Mouse (Mus musculus) hindbrain, embryonic 11.5 days (tissue): Measurements from ENCODE around the gene Ddx3x. TPM values are rescaled to one million over a fixed set of nuclear protein-coding genes. Genes with fewer than 3 reads are reported as not detected.

Experiments used
- ATAC-seq: fragments of 200-750 bp; cut with Nextera tagmentation; 2 replicates; pipeline ENCODE4 v1.8.0; 2017; ENCODE audit warnings: mild to moderate bottlenecking, moderate TSS enrichment, moderate library complexity; ENCODE audit not compliant: low FRiP score
- DNase-seq: peaks from one replicate; pipeline ENCODE4 v3.0.0-alpha.2; 2015; ENCODE audit warnings: low spot score
- H3K27ac ChIP-seq: fragments of 300-500 bp; sonication (generic); 2 replicates; pipeline ENCODE4 v1.5.1; 2014; ENCODE audit warnings: mild to moderate bottlenecking, low read depth, low read length
- H3K27me3 ChIP-seq: fragments of 300-500 bp; sonication (generic); 2 replicates; pipeline ENCODE4 v1.6.1; 2014; ENCODE audit warnings: mild to moderate bottlenecking, low read length, moderate library complexity, mixed read lengths; ENCODE audit not compliant: control insufficient read depth, insufficient read depth
- H3K36me3 ChIP-seq: fragments of 300-500 bp; sonication (generic); 2 replicates; pipeline ENCODE4 v1.6.1; 2014; ENCODE audit warnings: mild to moderate bottlenecking, low read length, moderate library complexity, mixed read lengths; ENCODE audit not compliant: control insufficient read depth, insufficient read depth
- H3K4me1 ChIP-seq: fragments of 300-500 bp; sonication (generic); replicated peaks from 2 replicates; pipeline ENCODE4 v1.6.1; 2014; ENCODE audit warnings: low read length, mixed read lengths; ENCODE audit not compliant: control insufficient read depth, insufficient read depth
- H3K4me2 ChIP-seq: fragments of 300-500 bp; sonication (generic); replicated peaks from 2 replicates; pipeline ENCODE4 v1.6.1; 2014; ENCODE audit warnings: mild to moderate bottlenecking, low read depth, low read length
- H3K4me3 ChIP-seq: fragments of 300-500 bp; sonication (generic); 2 replicates; pipeline ENCODE4 v1.5.1; 2014; ENCODE audit warnings: low read depth, low read length
- H3K9ac ChIP-seq: fragments of 300-500 bp; sonication (generic); 2 replicates; pipeline ENCODE4 v1.6.1; 2014; ENCODE audit warnings: low read depth, low read length
- H3K9me3 ChIP-seq: fragments of 300-500 bp; sonication (generic); 2 replicates; pipeline ENCODE4 v1.6.1; 2016; ENCODE audit warnings: low read length; ENCODE audit not compliant: control insufficient read depth
- WGBS: fragments of 180-500 bp; shearing (Covaris S2); extraction: QIAGEN DNeasy Blood & Tissue Kit; methylation state at CpG from one replicate; pipeline ENCODE4 v1.1.7; 2014; 5-methylcytosine and 5-hydroxymethylcytosine counted together
- polyA plus RNA-seq: library from polyadenylated mRNA; unstranded; fragments of >200 nt; fragmentation: Nextera tagmentation; extraction: Ambion mirVana; gene quantifications from 2 replicates; pipeline ENCODE4 v1.2.1, GENCODE M21; 2014

Gene Ddx3x
- polyA plus RNA-seq, 1 experiment from 2014 or later, result 177 TPM

- H3K9ac ChIP-seq, result peak overlapping the region; percentile 71
- DNase-seq (peak; percentile 53), ATAC-seq (peak; percentile 61; the same call in 1 of the 2 replicates)
- peaks cover 6% of the 10 kb centered on the region; the same call in 1 of the 2 replicates for H3K27me3 ChIP-seq
- H3K4me3 ChIP-seq, result peak overlapping the region; percentile 28
- H3K27ac ChIP-seq, result peak overlapping the region; percentile 91
- 10% methylated on average over 20 of the region's 21 CpGs for WGBS
- no peaks in the 10 kb centered on the region for H3K36me3 ChIP-seq
- peak overlapping the region; percentile 46 for H3K4me2 ChIP-seq
- H3K4me1 ChIP-seq, result no peaks in the 10 kb centered on the region
- no peaks in the 10 kb centered on the region for H3K9me3 ChIP-seq
These were observed 39.1 kb upstream of the Ddx3x start for GRCm38 (mm10) chrX:13241426-13242319.

DNA sequence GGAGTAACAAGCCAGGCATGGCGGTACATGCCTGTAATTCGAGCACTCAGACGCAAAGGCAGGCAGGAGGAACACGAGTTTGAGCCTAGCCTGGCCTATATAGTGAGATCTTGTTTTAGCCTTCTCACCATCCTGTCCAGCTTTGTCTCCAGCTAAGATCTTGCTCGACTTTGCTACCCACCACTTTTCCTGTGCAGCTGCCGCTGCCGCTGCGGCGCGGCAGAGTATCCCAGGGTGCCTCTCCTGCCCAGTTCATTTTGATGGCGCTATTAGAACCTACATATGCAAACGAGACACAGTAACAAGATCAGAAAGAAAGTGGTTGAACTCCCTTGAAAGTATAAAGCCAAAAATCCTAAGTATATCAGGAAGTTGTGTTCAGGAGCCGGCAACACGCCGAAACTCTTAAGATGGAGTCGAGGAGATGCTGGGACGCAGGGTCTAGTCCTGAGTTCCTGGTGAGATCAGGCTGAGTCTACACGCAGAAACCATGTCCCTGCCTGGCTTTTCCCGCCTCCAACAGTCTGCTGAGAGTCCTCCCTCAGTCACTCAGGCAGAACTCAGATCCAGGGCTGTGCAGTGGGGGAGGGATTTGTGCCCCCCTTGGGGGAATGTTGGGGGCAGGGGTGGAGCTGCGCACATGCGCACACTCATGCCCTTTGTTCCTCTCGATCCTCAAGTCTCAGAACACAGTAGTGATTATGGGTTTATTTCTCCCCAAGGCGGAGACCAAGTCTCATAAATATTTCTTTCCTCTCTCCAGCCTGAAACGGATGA is 38.3 kb upstream of the Ddx3x start:
- Histone ChIP-seq H3K36me3 (no peaks in the 10 kb centered on the region), H3K27ac (peak overlapping the region; percentile 91), H3K27me3 (peaks cover 8% of the 10 kb centered on the region; the same call in 1 of the 2 replicates), H3K4me1 (no peaks in the 10 kb centered on the region), H3K4me2 (peak overlapping the region; percentile 46), H3K9me3 (no peaks in the 10 kb centered on the region), H3K9ac (peak overlapping the region; percentile 74), H3K4me3 (peak overlapping the region; percentile 28)
- WGBS, result 14% methylated on average over 24 of the region's 24 CpGs
- DNase-seq, result peak; percentile 85
- peak; percentile 95 for ATAC-seq

DNA sequence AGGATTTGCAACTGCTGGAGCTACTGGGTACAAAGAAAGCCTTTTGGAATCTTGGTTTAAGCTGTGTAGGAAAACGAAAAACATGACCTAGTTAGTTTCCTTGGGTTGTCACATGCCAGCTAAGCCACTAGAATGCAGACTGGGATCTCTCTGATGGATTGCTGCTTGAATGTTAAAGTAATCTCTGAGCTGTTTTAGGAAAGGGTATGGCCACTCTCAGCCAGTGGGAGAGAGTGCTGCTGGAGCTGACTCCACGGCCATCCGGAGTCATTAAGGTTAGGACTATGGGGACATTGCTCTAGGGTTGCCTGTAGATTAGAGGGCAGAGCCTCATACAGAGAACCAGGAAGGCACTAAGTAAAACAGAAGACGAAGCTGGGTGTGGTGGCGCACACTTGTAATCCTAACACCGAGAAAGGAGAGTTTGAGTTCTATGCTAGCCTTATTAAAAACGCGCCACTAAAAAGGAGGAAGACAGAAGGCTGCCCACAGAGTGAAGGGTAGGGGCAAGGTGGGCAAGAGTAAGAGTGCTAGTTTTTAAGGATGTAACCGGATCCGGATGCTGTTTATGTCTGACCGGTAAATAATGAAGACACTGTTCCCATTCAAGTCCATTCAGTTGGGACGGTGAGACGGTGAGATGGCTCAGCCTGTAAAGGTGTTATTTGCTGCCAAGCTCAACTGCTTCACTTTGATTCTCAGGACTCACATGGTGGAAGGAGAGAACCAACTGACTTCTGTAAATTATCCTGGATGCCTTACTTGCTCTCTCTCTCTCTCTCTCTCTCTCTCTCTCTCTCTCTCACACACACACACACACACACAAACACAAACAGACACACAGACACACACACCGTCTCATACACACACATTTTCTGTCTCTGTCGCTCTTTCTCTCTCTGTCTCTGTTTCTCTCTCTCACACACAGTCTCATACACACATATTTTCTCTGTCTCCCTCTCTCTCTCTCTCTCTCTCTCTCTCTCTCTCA is 37.3 kb upstream of the Ddx3x start:
- H3K27me3 ChIP-seq, result peaks cover 7% of the 10 kb centered on the region; the same call in 1 of the 2 replicates
- DNase-seq, result peak; percentile 46

GRCm38 (mm10) chrX:13244588-13244987 is 36.2 kb upstream of the Ddx3x start:
- peaks cover 6% of the 10 kb centered on the region; the same call in 1 of the 2 replicates for H3K27me3 ChIP-seq
- no peak for DNase-seq

More for the DNA sequence above, 37.3 kb upstream of the Ddx3x start:
- Histone ChIP-seq H3K36me3 (no peaks in the 10 kb centered on the region), H3K27ac (peak overlapping the region; percentile 91), H3K9ac (peak overlapping the region; percentile 74), H3K4me3 (peak overlapping the region; percentile 26), H3K4me2 (peak overlapping the region; percentile 42), H3K4me1 (no peaks in the 10 kb centered on the region), H3K9me3 (no peaks in the 10 kb centered on the region)
- 29% methylated on average over 15 of the region's 15 CpGs for WGBS
- peak; percentile 64 for ATAC-seq

DNA sequence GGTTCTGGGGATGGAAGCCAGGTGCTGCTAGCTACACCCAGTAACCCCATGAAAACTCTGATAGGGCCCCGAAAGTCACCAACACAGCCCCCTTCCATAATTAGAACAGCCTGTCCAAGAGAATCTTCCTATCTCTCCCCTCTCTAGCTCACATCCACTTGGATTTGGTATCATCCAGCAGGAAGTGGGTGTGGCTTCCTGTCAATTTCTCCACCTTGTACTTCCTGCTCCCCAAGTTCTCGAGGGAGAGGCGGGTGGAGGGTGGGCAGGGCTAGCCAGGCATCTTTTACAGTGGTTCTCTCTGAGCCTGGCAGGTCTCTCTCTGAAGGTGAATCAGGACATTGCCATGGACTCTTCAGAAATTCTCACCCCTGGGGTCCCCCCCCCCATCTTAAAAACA is 35.7 kb upstream of the Ddx3x start:
- no peaks in the 10 kb centered on the region for H3K36me3 ChIP-seq
- WGBS, result 68% methylated on average over 3 of the region's 3 CpGs
- no peak overlapping the region for H3K4me3 ChIP-seq
- peaks cover 6% of the 10 kb centered on the region; the same call in 1 of the 2 replicates for H3K27me3 ChIP-seq
- no peak overlapping the region for H3K27ac ChIP-seq
- no peak for DNase-seq
- H3K4me1 ChIP-seq, result no peaks in the 10 kb centered on the region
- no peak overlapping the region for H3K9ac ChIP-seq
- H3K9me3 ChIP-seq, result no peaks in the 10 kb centered on the region
- ATAC-seq, result no peak
- no peak overlapping the region for H3K4me2 ChIP-seq

More at GRCm38 (mm10) chrX:13244588-13244987, 36.2 kb upstream of the Ddx3x start:
- Histone ChIP-seq H3K4me1 (no peaks in the 10 kb centered on the region), H3K4me3 (no peak overlapping the region), H3K9ac (no peak overlapping the region), H3K36me3 (no peaks in the 10 kb centered on the region), H3K9me3 (no peaks in the 10 kb centered on the region), H3K27ac (no peak overlapping the region), H3K4me2 (no peak overlapping the region)
- no peak for ATAC-seq

DNA sequence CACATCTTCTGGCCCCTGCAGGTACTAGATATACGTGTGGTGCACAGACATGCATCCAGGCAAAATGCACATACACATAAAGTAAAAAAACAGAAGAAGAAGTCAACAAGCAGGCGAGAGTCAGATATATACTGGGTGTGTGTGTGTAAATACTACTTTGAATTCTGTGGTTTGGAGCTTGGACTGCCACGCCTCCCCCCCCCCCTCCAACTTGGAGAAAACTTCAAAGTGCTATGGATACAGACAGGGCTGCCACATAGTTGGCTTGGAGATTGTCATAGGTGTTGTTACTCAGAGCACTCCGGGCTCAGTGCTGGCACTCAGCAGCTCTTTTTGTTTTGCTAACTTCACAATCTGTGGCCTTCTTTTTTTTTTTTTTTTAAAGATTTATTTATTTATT is 29.1 kb upstream of the Ddx3x start:
- Histone ChIP-seq H3K9ac (no peak overlapping the region), H3K27ac (no peak overlapping the region), H3K9me3 (no peaks in the 10 kb centered on the region), H3K27me3 (peaks cover 2% of the 10 kb centered on the region; the same call in 1 of the 2 replicates), H3K4me2 (no peak overlapping the region), H3K4me1 (no peaks in the 10 kb centered on the region), H3K36me3 (no peaks in the 10 kb centered on the region), H3K4me3 (no peak overlapping the region)
- no peak for ATAC-seq
- DNase-seq, result no peak
- WGBS, result 87% methylated on average over 4 of the region's 4 CpGs

GRCm38 (mm10) chrX:13254273-13254672 is 26.5 kb upstream of the Ddx3x start:
- no peak overlapping the region for H3K9ac ChIP-seq
- 80% methylated on average over 3 of the region's 3 CpGs for WGBS
- ATAC-seq, result no peak

GRCm38 (mm10) chrX:13263356-13263755 is 17.4 kb upstream of the Ddx3x start:
- WGBS, result 67% methylated on average over 3 of the region's 3 CpGs
- Histone ChIP-seq H3K9ac (no peak overlapping the region), H3K27ac (no peak overlapping the region), H3K9me3 (no peaks in the 10 kb centered on the region), H3K27me3 (no peaks in the 10 kb centered on the region), H3K36me3 (no peaks in the 10 kb centered on the region), H3K4me1 (no peaks in the 10 kb centered on the region), H3K4me2 (no peak overlapping the region), H3K4me3 (no peak overlapping the region)
- ATAC-seq (no peak), DNase-seq (no peak)

More at GRCm38 (mm10) chrX:13254273-13254672, 26.5 kb upstream of the Ddx3x start:
- Histone ChIP-seq H3K27ac (no peak overlapping the region), H3K4me2 (no peak overlapping the region), H3K4me1 (no peaks in the 10 kb centered on the region), H3K9me3 (no peaks in the 10 kb centered on the region), H3K27me3 (no peaks in the 10 kb centered on the region; the same call in 1 of the 2 replicates), H3K36me3 (no peaks in the 10 kb centered on the region), H3K4me3 (no peak overlapping the region)
- DNase-seq, result no peak
